Mouse (Mus musculus) megakaryocyte-erythroid progenitor cell, adult 5-6 weeks (primary cell): ENCODE data around the gene Lsm4. TPM values are rescaled to one million over a fixed set of nuclear protein-coding genes. Genes with fewer than 3 reads are reported as not detected.

Experiments
- ATAC-seq: replicated peaks from 2 replicates; pipeline ENCODE4 v1.8.0; 2016; ENCODE audit warnings: mild to moderate bottlenecking, inconsistent platforms; ENCODE audit not compliant: severe bottlenecking, poor library complexity, low FRiP score, low TSS enrichment
- total RNA-seq, 2 experiments: library from RNA; stranded (forward) in 1 of 2; stranded (reverse) in 1 of 2; fragments of 200-1000, 215-1000 nt in 1 of 2; fragments of >200 nt in 1 of 2; fragmentation: Nextera tagmentation in 1 of 2; gene quantifications; 2 replicates each; pipeline ENCODE4 v1.2.3; 2014 to 2017

Lsm4 gene
- total RNA-seq, 2 experiments from 2014 or later: 286 to 290 TPM

DNA sequence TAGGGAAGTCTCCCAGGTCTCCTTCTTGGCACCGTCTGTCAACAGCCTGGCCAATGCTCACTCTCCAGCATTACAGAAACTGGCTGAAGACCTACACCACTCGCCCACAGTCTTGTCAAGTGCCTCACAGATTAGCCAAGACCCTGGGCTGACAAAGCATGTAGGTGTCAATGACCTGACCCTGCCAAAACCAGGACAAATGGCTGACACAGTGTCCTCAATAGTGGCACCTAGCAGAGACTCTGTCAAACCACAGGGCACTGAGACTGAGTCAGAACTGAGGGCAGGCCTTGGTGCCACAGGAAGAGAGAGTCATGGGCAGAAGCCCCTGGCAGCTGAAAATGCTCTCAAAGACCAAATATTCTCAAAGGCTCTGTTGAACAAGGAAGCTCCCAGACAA is 42.0 kb downstream of the Lsm4 start:
- ATAC-seq: no peak

DNA sequence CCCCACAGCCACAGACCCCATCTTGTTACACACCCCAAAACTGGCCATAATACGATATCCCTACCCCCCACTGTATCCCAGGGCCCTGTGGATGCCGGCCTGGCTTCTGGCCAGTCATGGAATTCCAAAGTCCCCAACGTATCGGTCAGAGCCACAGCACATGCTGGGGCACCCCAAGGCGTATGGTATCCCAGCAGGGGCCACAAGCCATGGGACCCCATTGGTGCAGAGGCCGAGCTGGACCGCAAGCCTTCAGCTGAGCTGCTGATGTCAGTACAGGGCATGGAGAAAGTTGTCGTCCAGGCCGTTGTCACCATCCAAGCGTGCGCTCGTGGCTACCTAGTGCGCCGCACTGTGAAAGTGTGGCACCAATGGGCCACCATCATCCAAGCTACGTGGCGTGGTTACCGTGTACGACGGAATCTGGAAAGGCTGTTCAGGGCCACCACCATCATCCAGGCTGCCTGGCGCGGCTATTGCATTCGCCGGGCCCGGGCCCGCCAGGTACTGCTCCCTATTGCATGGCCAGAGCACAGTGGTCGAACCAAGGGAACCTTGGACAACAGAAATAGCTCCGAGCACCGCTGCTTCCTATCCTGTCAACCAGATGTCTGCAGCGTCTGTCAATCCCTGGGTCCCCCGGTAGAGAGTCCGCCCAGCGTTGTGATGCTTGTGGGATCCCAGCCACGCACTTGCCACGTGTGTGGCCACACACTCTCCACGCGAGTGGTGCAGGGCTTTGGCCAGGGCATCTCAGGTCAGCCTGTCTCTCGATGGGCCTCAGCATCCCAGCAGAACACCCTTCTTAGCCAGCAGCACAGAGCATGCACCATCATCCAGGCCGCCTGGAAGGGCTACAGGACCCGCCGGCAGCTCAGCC is 43.7 kb downstream of the Lsm4 start:
- no peak for ATAC-seq

DNA sequence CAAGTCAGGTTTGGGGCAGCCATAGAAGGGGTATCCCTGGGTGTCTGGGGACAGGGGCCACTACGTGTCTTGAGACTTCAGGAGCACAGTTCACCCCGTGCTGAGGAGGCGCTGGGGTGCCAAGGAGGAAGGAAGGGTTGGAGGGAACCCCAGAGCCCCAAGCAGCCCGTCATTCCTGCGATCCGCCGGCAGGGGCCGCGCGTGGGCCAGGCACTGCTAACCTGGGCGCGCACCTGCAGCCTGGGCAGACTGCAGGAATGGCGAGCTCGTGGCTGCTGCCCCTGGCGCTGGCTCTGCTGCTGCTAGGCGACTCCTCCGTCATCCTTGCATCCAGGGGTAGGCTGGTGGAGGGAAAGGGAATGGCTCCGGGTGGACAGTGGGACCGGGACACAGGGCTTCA is 45.2 kb downstream of the Lsm4 start, which contains the start of gene Gm3336:
Gm3336 (plus strand) TSS at position 247 of the 400 bp plus-strand sequence.
- ATAC-seq: peak; percentile 77

DNA sequence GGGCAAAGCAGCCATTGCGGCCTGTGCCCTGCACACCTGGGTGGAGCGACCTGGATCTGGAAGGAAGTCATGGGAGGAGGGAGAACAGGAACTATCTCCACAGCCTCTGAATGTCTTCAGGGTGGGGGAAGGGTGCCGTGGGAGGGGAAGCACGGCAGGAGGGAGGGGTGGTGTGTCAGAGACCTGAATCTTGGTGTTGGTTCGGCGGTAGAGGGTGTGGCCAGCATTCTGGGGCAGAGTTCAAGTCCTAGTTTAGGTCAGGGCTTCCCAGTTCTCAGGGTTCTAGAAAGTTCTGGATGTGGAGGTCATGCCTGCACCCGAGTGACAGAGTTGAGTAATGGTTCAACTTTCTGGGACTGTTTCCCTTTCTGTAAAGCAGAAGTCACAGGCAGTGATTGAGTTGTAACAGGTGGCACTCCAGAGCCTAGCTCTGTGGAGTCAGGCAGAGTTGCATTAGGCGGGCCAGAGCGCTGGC is 46.8 kb downstream of the Lsm4 start:
- no peak for ATAC-seq

DNA sequence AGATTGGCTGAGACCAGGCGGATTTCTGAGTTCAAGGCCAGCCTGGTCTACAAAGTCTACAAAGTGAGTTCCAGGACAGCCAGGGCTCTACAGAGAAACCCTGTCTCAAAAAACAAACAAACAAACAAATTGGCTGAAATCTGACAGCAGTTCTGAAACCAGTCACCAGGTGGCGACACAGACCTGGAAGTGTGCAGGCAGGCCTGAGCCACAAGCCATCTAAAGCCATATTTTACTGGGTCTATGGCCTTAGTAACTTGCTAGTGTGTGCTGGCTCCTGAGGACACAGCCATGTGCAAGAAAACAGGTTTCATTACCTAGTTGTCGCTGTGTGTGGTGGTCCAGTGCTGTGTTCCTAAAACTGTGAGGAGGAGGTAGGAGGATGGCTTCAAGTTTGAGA is 47.7 kb downstream of the Lsm4 start:
- peak; percentile 57 for ATAC-seq

DNA sequence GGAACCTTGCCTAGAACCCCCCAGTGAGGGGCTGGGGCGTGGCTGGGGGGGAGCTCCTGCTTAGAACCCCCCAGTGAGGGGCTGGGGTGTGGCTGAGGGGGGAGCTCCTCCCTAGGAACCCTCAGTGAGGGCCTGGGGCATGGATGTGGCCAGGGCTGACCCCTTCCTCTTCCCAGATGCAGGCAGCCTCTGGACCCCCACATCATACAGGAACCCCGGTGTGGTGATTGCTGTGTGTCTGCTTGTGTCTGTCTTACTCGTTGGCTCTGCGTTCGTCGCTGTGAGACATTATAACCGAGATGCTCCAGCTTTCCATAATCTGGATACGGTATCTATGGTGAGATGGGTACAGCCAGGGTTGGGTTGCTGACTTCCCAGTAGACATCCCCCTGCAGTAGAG is 48.6 kb downstream of the Lsm4 start:
- no peak for ATAC-seq

DNA sequence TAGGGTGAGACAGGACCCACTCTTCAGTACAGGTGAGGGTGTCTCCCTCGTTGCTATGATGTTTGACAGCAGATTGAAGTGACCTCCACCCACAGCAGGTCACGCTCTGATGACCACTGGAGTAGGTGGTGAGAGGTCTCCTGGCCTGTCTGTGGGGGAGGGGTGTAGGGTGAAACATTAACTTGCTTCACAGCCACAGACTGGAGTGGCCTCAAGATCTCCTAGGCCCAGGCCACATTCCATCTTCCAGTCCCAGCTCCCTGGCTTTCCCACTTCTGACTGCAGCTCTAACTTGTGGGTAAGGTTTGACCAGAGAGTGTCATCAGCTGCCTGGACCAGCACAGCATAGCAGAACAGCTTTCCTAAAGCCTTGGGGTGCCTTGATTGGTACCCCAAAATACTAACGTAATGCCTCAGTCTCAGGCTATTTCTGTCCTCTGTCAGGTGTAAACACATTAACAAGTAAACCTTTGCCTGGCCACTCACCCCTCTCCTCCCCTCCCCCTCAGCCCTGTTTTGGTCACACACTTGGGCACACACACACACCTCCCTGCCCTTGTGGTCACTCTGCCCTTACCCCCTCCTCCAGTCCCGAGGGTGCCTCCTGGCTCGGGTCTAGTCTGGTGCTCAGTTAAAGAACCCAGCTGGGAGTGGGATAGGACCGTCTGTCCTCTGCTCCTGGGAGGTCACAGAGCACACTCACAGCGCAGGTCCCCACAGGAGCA is 50.6 kb downstream of the Lsm4 start, which contains the start of gene Pde4c:
Pde4c (plus strand) TSS at position 235 of the 725 bp plus-strand sequence.
- ATAC-seq: no peak

DNA sequence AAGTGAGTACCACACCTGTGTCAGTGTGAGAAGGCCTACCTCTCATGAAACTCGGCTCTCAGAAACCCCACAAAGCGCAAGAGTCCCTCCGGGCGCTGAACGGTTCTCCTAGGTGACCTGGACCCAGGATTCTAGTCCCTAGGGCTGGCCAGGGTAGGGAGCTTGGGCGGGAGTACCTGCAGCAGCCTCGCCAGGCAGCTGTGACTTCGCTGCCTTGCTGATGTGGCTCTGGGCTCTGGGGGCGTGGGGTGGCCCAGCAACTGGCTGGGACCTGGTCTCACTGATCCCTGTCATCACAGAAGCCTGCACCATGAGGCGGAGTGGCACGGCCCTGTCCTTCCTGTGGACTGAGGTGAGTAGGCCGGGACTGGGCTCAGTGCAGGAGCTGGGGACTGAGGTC is 51.2 kb downstream of the Lsm4 start:
- no peak for ATAC-seq

DNA sequence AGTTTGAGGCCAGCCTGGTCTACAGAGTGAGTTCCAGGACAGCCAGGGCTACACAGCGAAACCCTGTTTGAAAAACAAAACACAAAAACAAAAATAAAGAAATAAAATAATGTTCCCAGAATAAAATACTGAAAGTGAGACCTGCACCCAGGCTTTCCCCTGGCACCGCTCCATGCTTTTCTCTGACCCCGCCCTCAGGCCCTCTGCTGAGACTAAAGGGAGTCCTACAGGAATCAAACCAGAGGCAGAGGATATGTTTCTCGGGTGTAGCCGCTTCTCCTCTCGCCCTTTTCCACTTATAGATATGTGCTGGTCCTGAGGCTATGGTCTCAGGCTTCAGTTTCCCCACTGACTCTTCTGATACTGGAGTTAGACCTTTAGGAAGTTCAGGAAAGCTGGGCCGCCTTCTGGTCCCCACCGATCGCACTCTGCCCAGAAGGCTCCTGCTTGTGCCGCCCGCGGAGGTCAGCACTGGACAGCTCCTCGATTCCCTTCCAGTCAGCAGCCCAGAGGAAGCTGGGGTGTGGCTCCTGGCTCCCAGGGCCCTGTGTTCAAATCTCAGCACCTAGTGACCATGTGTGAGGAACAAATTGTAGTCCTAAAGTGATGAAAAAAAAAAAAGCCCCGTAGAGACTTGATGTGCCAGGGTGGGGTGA is 52.9 kb downstream of the Lsm4 start:
- no peak for ATAC-seq

DNA sequence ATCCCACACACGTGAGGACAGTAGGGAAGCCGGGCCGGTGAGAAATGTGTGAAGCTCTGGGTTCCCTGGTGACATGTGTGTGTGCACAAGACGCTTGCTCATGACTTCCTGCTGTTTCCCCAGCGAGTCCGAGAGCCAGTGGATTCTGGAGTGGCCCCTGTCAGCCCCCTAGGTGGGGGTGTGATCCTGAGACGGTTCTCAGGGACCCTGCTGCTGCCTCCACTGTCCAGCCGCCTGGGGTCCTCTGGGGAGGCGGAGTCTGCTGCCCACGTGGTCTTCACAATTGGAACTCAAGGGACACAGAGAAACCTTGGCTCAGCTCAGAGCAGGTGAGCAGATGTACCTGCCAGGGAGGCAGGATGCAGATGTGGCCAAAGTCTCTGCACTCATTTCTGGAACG is 53.7 kb downstream of the Lsm4 start:
- no peak for ATAC-seq

Other genes starting within 250 kb of the Lsm4 start
- gene Crtc1, start 233.7 kb upstream of the Lsm4 start, total RNA-seq (2014; fragmentation: Nextera tagmentation): 15.6 and 21.7 TPM in 2 replicates
- 1.1 and 1.3 TPM in 2 replicates for gene Crtc1, start 233.7 kb upstream of the Lsm4 start, total RNA-seq (2017)
- gene Klhl26, start 196.3 kb upstream of the Lsm4 start, total RNA-seq (2014; fragmentation: Nextera tagmentation): 8.4 and 9.5 TPM in 2 replicates
- gene Klhl26, start 196.3 kb upstream of the Lsm4 start, total RNA-seq (2017): 6.0 and 8.2 TPM in 2 replicates
- gene Tmem59l, start 185.9 kb upstream of the Lsm4 start, total RNA-seq (2014; fragmentation: Nextera tagmentation): not detected in 2 replicates
- gene Tmem59l, start 185.9 kb upstream of the Lsm4 start, total RNA-seq (2017): not detected in 2 replicates
- gene Crlf1, start 180.1 kb upstream of the Lsm4 start, total RNA-seq (2014; fragmentation: Nextera tagmentation): 0.30 and 2.3 TPM in 2 replicates
- gene Crlf1, start 180.1 kb upstream of the Lsm4 start, total RNA-seq (2017): not detected in 2 replicates
- gene Rex1bd, start 166.5 kb upstream of the Lsm4 start, total RNA-seq (2014; fragmentation: Nextera tagmentation): 53.5 and 57.0 TPM in 2 replicates
- gene Rex1bd, start 166.5 kb upstream of the Lsm4 start, total RNA-seq (2017): 25.8 and 48.7 TPM in 2 replicates
- gene Uba52, start 162.4 kb upstream of the Lsm4 start, total RNA-seq (2014; fragmentation: Nextera tagmentation): 2,751 and 3,393 TPM in 2 replicates
- gene Uba52, start 162.4 kb upstream of the Lsm4 start, total RNA-seq (2017): 4,463 and 5,230 TPM in 2 replicates
- 140 and 265 TPM in 2 replicates for gene Fkbp8, start 145.5 kb upstream of the Lsm4 start, total RNA-seq (2014; fragmentation: Nextera tagmentation)
- gene Fkbp8, start 145.5 kb upstream of the Lsm4 start, total RNA-seq (2017): 172 and 176 TPM in 2 replicates
- 78.1 and 81.8 TPM in 2 replicates for gene Kxd1, start 145.3 kb upstream of the Lsm4 start, total RNA-seq (2014; fragmentation: Nextera tagmentation)
- 65.5 and 93.7 TPM in 2 replicates for gene Kxd1, start 145.3 kb upstream of the Lsm4 start, total RNA-seq (2017)
- gene Ell, start 133.8 kb upstream of the Lsm4 start, total RNA-seq (2014; fragmentation: Nextera tagmentation): 14.7 and 22.0 TPM in 2 replicates
- gene Ell, start 133.8 kb upstream of the Lsm4 start, total RNA-seq (2017): 7.9 and 10.7 TPM in 2 replicates
- 74.1 and 91.0 TPM in 2 replicates for gene Isyna1, start 78.9 kb upstream of the Lsm4 start, total RNA-seq (2014; fragmentation: Nextera tagmentation)
- gene Isyna1, start 78.9 kb upstream of the Lsm4 start, total RNA-seq (2017): 36.5 and 51.5 TPM in 2 replicates
- 39.7 and 83.5 TPM in 2 replicates for gene Ssbp4, start 64.4 kb upstream of the Lsm4 start, total RNA-seq (2014; fragmentation: Nextera tagmentation)
- 77.5 and 98.5 TPM in 2 replicates for gene Ssbp4, start 64.4 kb upstream of the Lsm4 start, total RNA-seq (2017)
- gene Lrrc25, start 57.1 kb upstream of the Lsm4 start, total RNA-seq (2014; fragmentation: Nextera tagmentation): 0.37 and 0.69 TPM in 2 replicates
- 0.15 and 0.61 TPM in 2 replicates for gene Lrrc25, start 57.1 kb upstream of the Lsm4 start, total RNA-seq (2017)
- gene Gdf15, start 40.8 kb upstream of the Lsm4 start, total RNA-seq (2014; fragmentation: Nextera tagmentation): not detected in 2 replicates
- gene Gdf15, start 40.8 kb upstream of the Lsm4 start, total RNA-seq (2017): not detected in 2 replicates
- gene Pgpep1, start 12.9 kb upstream of the Lsm4 start, total RNA-seq (2014; fragmentation: Nextera tagmentation): 6.3 and 8.8 TPM in 2 replicates
- 4.6 and 5.1 TPM in 2 replicates for gene Pgpep1, start 12.9 kb upstream of the Lsm4 start, total RNA-seq (2017)
- gene Jund, start 25.7 kb downstream of the Lsm4 start, total RNA-seq (2014; fragmentation: Nextera tagmentation): 18.8 and 34.4 TPM in 2 replicates
- gene Jund, start 25.7 kb downstream of the Lsm4 start, total RNA-seq (2017): 44.8 and 48.7 TPM in 2 replicates
- not detected in 2 replicates for gene Iqcn, start 30.2 kb downstream of the Lsm4 start, total RNA-seq (2014; fragmentation: Nextera tagmentation)
- gene Iqcn, start 30.2 kb downstream of the Lsm4 start, total RNA-seq (2017): not detected in 2 replicates
- gene Gm3336, start 45.3 kb downstream of the Lsm4 start, total RNA-seq (2014; fragmentation: Nextera tagmentation): not detected in 2 replicates
- not detected in 2 replicates for gene Gm3336, start 45.3 kb downstream of the Lsm4 start, total RNA-seq (2017)
- gene Pde4c, start 50.5 kb downstream of the Lsm4 start, total RNA-seq (2014; fragmentation: Nextera tagmentation): 0.28 TPM in 1 of 2 replicates, not detected in the other
- gene Pde4c, start 50.5 kb downstream of the Lsm4 start, total RNA-seq (2017): not detected in 2 replicates
- gene Rab3a, start 81.4 kb downstream of the Lsm4 start, total RNA-seq (2014; fragmentation: Nextera tagmentation): 1.8 and 7.0 TPM in 2 replicates
- gene Rab3a, start 81.4 kb downstream of the Lsm4 start, total RNA-seq (2017): 1.2 and 2.8 TPM in 2 replicates
- gene Mpv17l2, start 87.7 kb downstream of the Lsm4 start, total RNA-seq (2014; fragmentation: Nextera tagmentation): 58.3 and 111 TPM in 2 replicates
- 4.3 and 17.6 TPM in 2 replicates for gene Mpv17l2, start 87.7 kb downstream of the Lsm4 start, total RNA-seq (2017)
- 30.7 and 51.4 TPM in 2 replicates for gene Pik3r2, start 103.5 kb downstream of the Lsm4 start, total RNA-seq (2014; fragmentation: Nextera tagmentation)
- gene Pik3r2, start 103.5 kb downstream of the Lsm4 start, total RNA-seq (2017): 29.2 and 33.9 TPM in 2 replicates
- gene Mast3, start 131.8 kb downstream of the Lsm4 start, total RNA-seq (2014; fragmentation: Nextera tagmentation): 44.0 and 54.3 TPM in 2 replicates
- 6.2 and 7.3 TPM in 2 replicates for gene Mast3, start 131.8 kb downstream of the Lsm4 start, total RNA-seq (2017)
- 0.31 and 0.79 TPM in 2 replicates for gene Il12rb1, start 135.2 kb downstream of the Lsm4 start, total RNA-seq (2014; fragmentation: Nextera tagmentation)
- gene Il12rb1, start 135.2 kb downstream of the Lsm4 start, total RNA-seq (2017): 1.6 and 2.0 TPM in 2 replicates
- gene Arrdc2, start 166.5 kb downstream of the Lsm4 start, total RNA-seq (2014; fragmentation: Nextera tagmentation): 27.6 and 29.1 TPM in 2 replicates
- gene Arrdc2, start 166.5 kb downstream of the Lsm4 start, total RNA-seq (2017): 8.0 and 11.8 TPM in 2 replicates
- gene Kcnn1, start 190.0 kb downstream of the Lsm4 start, total RNA-seq (2014; fragmentation: Nextera tagmentation): 0.32 TPM in 1 of 2 replicates, not detected in the other
- gene Kcnn1, start 190.0 kb downstream of the Lsm4 start, total RNA-seq (2017): 2.9 TPM in 1 of 2 replicates, not detected in the other
- gene Ccdc124, start 200.7 kb downstream of the Lsm4 start, total RNA-seq (2014; fragmentation: Nextera tagmentation): 28.5 and 47.9 TPM in 2 replicates
- 30.8 and 51.1 TPM in 2 replicates for gene Ccdc124, start 200.7 kb downstream of the Lsm4 start, total RNA-seq (2017)
- 0.59 TPM in 1 of 2 replicates, not detected in the other for gene Slc5a5, start 219.5 kb downstream of the Lsm4 start, total RNA-seq (2014; fragmentation: Nextera tagmentation)
- gene Slc5a5, start 219.5 kb downstream of the Lsm4 start, total RNA-seq (2017): not detected in 2 replicates
- 6,537 and 6,664 TPM in 2 replicates for gene Rpl18a, start 224.2 kb downstream of the Lsm4 start, total RNA-seq (2014; fragmentation: Nextera tagmentation)
- gene Rpl18a, start 224.2 kb downstream of the Lsm4 start, total RNA-seq (2017): 1,763 and 2,438 TPM in 2 replicates
- gene Map1s, start 232.7 kb downstream of the Lsm4 start, total RNA-seq (2014; fragmentation: Nextera tagmentation): 20.5 and 27.9 TPM in 2 replicates
- 9.8 and 11.9 TPM in 2 replicates for gene Map1s, start 232.7 kb downstream of the Lsm4 start, total RNA-seq (2017)